Mouse (Mus musculus) forebrain, embryonic 13.5 days (tissue): ENCODE data around the gene Jade3. TPM values are rescaled to one million over a fixed set of nuclear protein-coding genes. Genes with fewer than 3 reads are reported as not detected.
"Not testable (repeated sequence)": the region's sequence is repeated elsewhere in the genome, so short reads cannot be mapped to it uniquely, and the experiment has no call there.

Source experiments
- ATAC-seq: fragments of 200-750 bp; cut with Nextera tagmentation; 2 replicates; pipeline ENCODE4 v1.8.0; 2017
- H3K27ac ChIP-seq: fragments of 300-500 bp; sonication (generic); 2 replicates; pipeline ENCODE4 v1.5.1; 2015; ENCODE audit warnings: inconsistent platforms, mild to moderate bottlenecking, moderate library complexity
- H3K27me3 ChIP-seq: fragments of 300-500 bp; sonication (generic); 2 replicates; pipeline ENCODE4 v1.6.1; 2015; ENCODE audit warnings: mild to moderate bottlenecking, inconsistent platforms
- H3K36me3 ChIP-seq: fragments of 300-500 bp; sonication (generic); 2 replicates; pipeline ENCODE4 v1.6.1; 2015; ENCODE audit warnings: mild to moderate bottlenecking, inconsistent platforms; ENCODE audit not compliant: poor library complexity, severe bottlenecking
- H3K4me1 ChIP-seq: fragments of 300-500 bp; sonication (generic); 2 replicates; pipeline ENCODE4 v1.6.1; 2015; ENCODE audit warnings: inconsistent platforms
- H3K4me2 ChIP-seq: fragments of 300-500 bp; sonication (generic); 2 replicates; pipeline ENCODE4 v1.6.1; 2015; ENCODE audit warnings: inconsistent platforms, mild to moderate bottlenecking, moderate library complexity
- H3K4me3 ChIP-seq: fragments of 300-500 bp; sonication (generic); 2 replicates; pipeline ENCODE4 v1.5.1; 2015; ENCODE audit warnings: mild to moderate bottlenecking, inconsistent platforms
- H3K9ac ChIP-seq: fragments of 300-500 bp; sonication (generic); 2 replicates; pipeline ENCODE4 v1.6.1; 2015; ENCODE audit warnings: mild to moderate bottlenecking, inconsistent platforms
- H3K9me3 ChIP-seq: fragments of 300-500 bp; sonication (generic); replicated peaks from 2 replicates; pipeline ENCODE4 v1.6.1; 2016; ENCODE audit warnings: inconsistent platforms
- WGBS: fragments of 180-500 bp; shearing (Covaris S2); methylation state at CpG from one replicate; pipeline ENCODE4 v1.1.7; 2015; 5-methylcytosine and 5-hydroxymethylcytosine counted together
- polyA plus RNA-seq: library from polyadenylated mRNA; unstranded; fragments of >200 nt; fragmentation: Nextera tagmentation; extraction: Ambion mirVana; gene quantifications from 2 replicates; pipeline ENCODE4 v1.2.1, GENCODE M21; 2015

Gene Jade3
- polyA plus RNA-seq = 7.6 and 8.2 TPM in 2 replicates

DNA sequence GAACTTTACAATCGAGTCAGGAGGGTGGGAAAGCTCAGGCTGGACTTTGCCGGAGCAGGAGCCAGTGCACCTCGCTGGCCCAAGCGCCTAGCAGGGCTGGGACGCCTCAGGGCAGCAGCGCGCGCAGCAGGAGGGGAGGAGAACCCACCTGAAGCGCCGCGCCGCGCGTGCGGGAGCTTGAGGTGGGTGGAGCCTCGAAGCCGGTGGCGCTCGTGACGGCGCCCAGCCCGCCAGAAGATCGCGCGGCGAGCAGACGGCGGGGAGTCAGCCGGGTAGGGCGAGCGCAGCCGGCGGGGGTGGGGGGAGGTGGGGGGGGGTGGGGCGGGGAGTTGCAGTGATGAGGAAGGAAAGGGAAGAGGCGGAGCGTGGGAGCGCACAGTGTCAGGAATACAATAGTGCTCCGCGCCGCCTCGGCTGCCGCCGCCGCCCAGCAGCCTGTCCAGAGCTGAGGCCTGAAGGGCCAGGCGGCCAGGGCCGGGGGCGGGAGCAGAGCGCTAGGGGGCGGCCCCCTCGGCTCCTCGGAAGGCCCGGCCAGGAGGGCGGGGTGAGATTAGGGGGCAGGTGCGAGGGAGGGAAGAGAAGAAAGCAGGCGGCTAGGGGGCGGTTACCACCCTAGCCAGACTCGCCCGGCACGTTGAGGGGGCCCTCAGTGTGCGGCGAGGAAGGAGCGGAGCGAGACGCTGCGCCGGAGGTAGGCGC, at the start of gene Jade3:
TSS of gene Jade3 (plus strand) at position 549 of the 699 bp plus-strand sequence.
- Histone ChIP-seq H3K9me3 (no peaks in the 10 kb centered on the region), H3K4me1 (peaks cover 6% of the 10 kb centered on the region; the same call in 1 of the 2 replicates), H3K4me2 (peak within 1 kb of the TSS; percentile 61), H3K9ac (peak within 1 kb of the TSS; percentile 75), H3K27me3 (no peaks in the 10 kb centered on the region), H3K36me3 (no peaks in the 10 kb centered on the region; the same call in 1 of the 2 replicates), H3K27ac (peak within 1 kb of the TSS; percentile 86), H3K4me3 (peak within 1 kb of the TSS; percentile 63)
- WGBS = 25% methylated on average over 23 of the region's 67 CpGs
- ATAC-seq = peak; percentile 96

DNA sequence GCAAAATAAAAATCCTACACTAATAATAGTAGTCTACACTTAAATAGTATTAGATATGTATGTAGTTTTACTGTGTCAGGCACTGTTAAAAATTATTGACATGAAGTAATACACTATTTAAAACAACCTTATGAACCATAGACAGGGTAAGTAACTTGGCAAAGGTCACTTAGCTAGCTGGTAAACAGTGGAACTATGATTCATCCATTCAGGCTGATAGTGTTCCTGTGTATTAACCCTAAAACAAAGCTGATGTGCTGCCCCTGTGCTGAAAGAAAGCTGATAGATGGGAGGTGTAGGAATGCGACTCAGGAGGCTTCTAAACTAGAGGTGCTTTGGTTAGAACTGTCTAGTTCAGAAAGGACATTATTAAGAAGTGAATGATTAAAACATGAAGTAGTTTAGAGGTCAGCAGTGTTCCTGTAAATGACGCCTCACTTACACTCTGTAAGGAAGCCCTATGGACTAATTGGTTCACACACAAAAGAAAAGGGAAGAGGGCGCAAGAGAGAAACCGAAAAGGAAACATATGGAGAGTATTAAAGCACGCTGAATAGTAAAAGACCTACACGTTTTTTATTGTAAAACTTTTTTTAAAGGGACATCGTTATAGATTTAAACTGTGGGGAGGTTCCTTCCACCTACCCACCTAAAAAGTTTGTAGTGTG, 46.0 kb upstream of the Jade3 start:
- H3K9ac ChIP-seq = no peak overlapping the region
- H3K4me2 ChIP-seq = no peak overlapping the region
- no peak for ATAC-seq

DNA sequence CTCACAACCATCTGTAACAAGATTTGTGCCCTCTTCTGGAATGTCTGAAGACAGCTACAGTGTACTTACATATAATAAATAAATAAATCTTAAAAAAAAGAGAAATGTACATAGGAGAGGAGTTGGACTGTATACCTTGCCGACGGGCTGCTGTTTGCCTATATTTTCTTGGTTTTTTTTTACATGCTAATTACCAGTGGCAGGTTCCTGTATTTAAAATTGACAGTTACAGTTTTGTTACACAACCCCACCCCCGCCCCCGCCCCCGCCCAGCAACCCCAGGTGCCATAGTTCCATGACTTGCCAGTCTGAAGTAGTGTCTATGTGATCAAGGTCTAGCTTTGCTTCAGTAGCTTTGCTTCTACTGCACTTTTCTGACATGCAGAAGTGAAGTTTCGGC, 43.2 kb upstream of the Jade3 start:
- Histone ChIP-seq H3K27ac (no peak overlapping the region), H3K4me1 (no peaks in the 10 kb centered on the region), H3K36me3 (peaks cover 7% of the 10 kb centered on the region; the same call in 1 of the 2 replicates), H3K9me3 (no peaks in the 10 kb centered on the region), H3K4me3 (no peak overlapping the region), H3K9ac (no peak overlapping the region), H3K4me2 (no peak overlapping the region), H3K27me3 (no peaks in the 10 kb centered on the region)
- 89% methylated on average over 6 of the region's 6 CpGs for WGBS
- no peak for ATAC-seq

More for the DNA sequence above, 46.0 kb upstream of the Jade3 start:
- WGBS = 39% methylated on average over 7 of the region's 7 CpGs
- peaks cover 7% of the 10 kb centered on the region; the same call in 1 of the 2 replicates for H3K36me3 ChIP-seq
- H3K4me1 ChIP-seq = no peaks in the 10 kb centered on the region
- no peak overlapping the region for H3K4me3 ChIP-seq
- H3K27me3 ChIP-seq = no peaks in the 10 kb centered on the region
- no peaks in the 10 kb centered on the region for H3K9me3 ChIP-seq
- no peak overlapping the region for H3K27ac ChIP-seq

DNA sequence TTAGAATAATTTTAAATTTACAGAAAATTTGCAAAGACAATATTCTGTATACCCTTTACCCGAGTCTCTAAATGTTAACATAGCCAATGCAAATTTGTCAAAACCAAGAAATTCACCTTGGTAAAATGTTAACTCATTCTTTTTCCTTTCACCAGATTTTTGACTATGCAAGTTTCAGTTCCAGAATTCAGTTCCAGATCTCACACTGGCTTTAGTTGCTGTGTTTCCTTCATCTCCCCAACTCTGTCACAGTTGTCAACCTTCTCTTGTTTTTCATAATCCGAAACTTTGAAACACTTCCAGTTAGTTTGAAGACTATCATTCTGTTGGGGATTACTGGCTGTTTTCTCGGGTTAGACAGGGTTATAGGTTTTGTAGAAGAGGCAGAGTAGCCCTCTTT, 38.5 kb upstream of the Jade3 start:
- Histone ChIP-seq H3K36me3 (peaks cover 7% of the 10 kb centered on the region; the same call in 1 of the 2 replicates), H3K4me1 (no peaks in the 10 kb centered on the region), H3K4me3 (no peak overlapping the region), H3K9ac (no peak overlapping the region), H3K9me3 (no peaks in the 10 kb centered on the region), H3K27me3 (no peaks in the 10 kb centered on the region), H3K4me2 (no peak overlapping the region), H3K27ac (no peak overlapping the region)
- 83% methylated on average over 3 of the region's 3 CpGs for WGBS
- no peak for ATAC-seq

DNA sequence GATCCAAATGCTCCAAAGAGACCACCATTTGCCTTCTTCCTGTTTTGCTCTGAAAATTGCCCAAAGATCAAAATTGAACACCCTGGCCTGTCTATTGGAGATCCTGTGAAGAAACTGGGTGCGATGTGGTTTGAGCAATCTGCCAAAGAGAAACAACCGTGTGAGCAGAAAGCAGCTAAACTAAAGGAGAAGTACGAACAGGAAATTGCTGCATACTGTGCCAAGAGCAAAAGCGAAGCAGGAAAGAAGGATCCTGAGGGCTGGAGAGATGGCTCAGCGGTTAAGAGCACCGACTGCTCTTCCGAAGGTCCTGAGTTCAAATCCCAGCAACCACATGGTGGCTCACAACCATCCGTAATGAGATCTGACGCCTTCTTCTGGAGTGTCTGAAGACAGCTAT, 33.5 kb upstream of the Jade3 start:
- H3K27ac ChIP-seq, H3K4me3 ChIP-seq, H3K4me2 ChIP-seq, H3K4me1 ChIP-seq, H3K9ac ChIP-seq, ATAC-seq, H3K27me3 ChIP-seq, H3K36me3 ChIP-seq, H3K9me3 ChIP-seq: not testable (repeated sequence)
- 94% methylated on average over 9 of the region's 9 CpGs for WGBS

DNA sequence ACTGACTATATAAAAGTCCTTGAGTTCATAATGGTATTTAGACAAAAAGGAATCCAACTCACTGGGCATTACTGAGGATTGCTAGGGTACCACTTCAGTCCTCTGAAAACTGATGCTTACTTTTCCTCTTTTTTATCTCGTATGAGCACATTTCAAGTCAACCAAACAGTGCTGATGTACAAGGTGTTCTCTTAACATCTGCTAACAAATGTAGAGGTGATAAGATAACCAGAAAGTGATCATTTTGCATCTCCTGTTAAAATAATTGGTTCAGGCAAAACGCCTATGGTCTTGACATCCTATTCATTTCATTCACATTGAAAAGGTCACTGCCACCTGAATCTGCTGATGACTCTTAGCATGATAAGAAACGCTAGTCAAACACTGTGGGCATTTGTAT, 32.5 kb upstream of the Jade3 start:
- Histone ChIP-seq H3K9ac (no peak overlapping the region), H3K27ac (no peak overlapping the region), H3K4me2 (no peak overlapping the region), H3K9me3 (no peaks in the 10 kb centered on the region), H3K27me3 (no peaks in the 10 kb centered on the region), H3K4me3 (no peak overlapping the region), H3K36me3 (no peaks in the 10 kb centered on the region), H3K4me1 (no peaks in the 10 kb centered on the region)
- 72% methylated on average over 3 of the region's 3 CpGs for WGBS
- ATAC-seq = no peak

DNA sequence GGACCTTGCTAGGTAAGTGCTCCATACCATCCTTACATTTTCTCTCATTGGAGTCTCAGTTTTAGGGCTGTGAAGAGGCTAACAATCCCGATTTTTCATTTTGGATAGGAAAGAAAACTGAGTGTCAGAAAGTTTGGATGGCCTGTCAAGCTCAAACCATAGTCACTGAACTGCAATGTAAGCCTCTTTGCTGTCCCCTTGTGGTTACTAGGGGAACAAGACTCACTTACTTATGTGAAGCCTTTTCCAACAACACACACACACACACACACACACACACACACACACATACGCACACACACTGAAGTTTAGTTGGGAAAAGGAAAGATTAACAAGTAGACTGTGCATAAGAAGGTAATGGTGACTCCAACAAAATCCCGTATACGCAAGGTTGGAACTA, 21.4 kb upstream of the Jade3 start:
- no peaks in the 10 kb centered on the region for H3K27me3 ChIP-seq
- no peaks in the 10 kb centered on the region for H3K9me3 ChIP-seq
- H3K4me1 ChIP-seq = no peaks in the 10 kb centered on the region
- H3K36me3 ChIP-seq = no peaks in the 10 kb centered on the region
- H3K27ac ChIP-seq = no peak overlapping the region
- no peak overlapping the region for H3K9ac ChIP-seq
- no peak overlapping the region for H3K4me3 ChIP-seq
- no peak overlapping the region for H3K4me2 ChIP-seq
- no peak for ATAC-seq
- WGBS = 80% methylated on average over 4 of the region's 4 CpGs

DNA sequence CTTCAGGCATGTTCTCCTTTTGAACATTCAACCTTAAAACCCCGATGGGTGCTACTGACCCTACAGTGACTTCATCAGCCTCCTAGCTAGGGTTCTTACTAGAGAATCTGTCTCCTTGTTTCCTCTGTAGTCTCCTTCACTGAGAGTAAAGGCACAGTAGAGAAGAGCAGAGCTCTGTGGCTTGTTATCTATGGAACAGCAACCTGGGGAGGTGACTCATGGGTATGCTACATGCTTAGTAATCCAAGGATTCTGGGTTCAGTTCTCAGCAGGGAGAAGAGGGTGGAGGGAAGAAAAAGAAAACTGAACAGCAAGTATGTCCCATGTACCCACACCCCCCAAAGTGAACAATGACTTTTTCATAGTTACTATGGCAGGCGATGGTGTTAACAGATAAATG, 18.6 kb upstream of the Jade3 start:
- Histone ChIP-seq H3K36me3 (no peaks in the 10 kb centered on the region), H3K9ac (no peak overlapping the region), H3K4me2 (no peak overlapping the region), H3K27ac (no peak overlapping the region), H3K9me3 (no peaks in the 10 kb centered on the region), H3K4me1 (no peaks in the 10 kb centered on the region), H3K4me3 (no peak overlapping the region), H3K27me3 (no peaks in the 10 kb centered on the region)
- 94% methylated on average over 2 of the region's 2 CpGs for WGBS
- ATAC-seq = no peak

DNA sequence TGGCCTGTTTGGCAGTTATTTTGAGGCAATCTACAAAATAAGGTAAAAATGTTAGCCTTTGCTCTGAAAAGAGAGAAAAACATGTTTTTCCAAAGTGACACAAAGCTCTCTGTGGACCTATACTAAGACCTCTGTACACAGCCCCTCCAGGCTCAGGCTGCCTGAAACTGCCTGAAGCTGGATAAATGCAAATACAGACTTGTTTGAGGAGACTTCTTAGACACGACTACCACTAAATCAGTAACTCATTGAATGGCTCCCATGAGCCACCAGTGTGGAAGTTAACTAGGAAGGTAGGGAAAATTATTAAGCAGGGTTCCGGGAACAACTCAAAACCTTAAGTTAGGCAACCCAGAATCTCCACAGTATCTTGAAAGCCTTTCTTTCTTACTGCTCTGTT, 17.8 kb upstream of the Jade3 start:
- Histone ChIP-seq H3K27me3 (no peaks in the 10 kb centered on the region), H3K9ac (no peak overlapping the region), H3K9me3 (no peaks in the 10 kb centered on the region), H3K36me3 (no peaks in the 10 kb centered on the region), H3K4me1 (no peaks in the 10 kb centered on the region), H3K27ac (no peak overlapping the region), H3K4me2 (no peak overlapping the region), H3K4me3 (no peak overlapping the region)
- ATAC-seq = no peak
- WGBS = 62% methylated on average over 2 of the region's 2 CpGs

DNA sequence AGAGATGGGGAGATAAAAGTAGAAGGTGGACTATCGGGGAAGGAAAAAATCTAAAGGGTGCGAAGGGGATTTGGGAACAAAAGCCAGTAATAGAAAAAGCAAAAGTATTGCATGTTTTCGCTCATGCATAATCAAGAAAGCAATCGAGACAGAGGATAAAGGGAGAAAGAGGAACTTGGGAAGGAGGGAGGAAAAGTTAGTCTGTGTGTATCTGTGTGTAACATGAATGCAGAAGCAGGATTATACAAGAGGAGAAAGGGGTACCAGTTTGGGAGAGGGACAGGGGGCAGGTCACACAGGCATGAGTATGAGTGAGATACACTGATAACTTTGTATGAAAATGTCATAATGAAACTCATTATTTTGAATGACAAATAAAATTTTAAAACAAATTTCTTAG, 14.1 kb upstream of the Jade3 start:
- no peak overlapping the region for H3K4me3 ChIP-seq
- H3K9me3 ChIP-seq = no peaks in the 10 kb centered on the region
- H3K27me3 ChIP-seq = no peaks in the 10 kb centered on the region
- no peak overlapping the region for H3K4me2 ChIP-seq
- 70% methylated on average over 4 of the region's 4 CpGs for WGBS
- H3K9ac ChIP-seq = no peak overlapping the region
- ATAC-seq = no peak
- H3K36me3 ChIP-seq = no peaks in the 10 kb centered on the region
- H3K4me1 ChIP-seq = peaks cover 3% of the 10 kb centered on the region; the same call in 1 of the 2 replicates
- H3K27ac ChIP-seq = no peak overlapping the region

DNA sequence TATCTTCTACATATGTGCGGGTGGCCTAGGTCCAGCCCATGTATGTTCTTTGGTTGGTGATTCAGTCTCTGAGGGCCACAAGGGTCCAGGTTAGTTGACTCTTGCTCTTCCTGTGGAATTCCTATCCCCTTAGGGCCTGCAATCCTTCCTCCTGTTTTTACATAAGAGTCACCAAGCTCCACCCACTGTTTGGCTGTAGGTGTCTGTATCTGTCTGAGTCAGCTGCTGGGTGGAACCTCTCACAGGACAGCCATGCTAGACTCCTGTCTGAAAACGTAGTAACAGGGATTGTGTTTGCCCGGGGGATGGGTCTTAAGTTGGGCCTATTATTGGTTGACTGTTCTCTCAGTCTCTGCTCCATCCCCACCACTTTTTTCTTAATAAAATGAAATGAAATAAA, 13.3 kb upstream of the Jade3 start:
- no peak overlapping the region for H3K9ac ChIP-seq
- 84% methylated on average over 3 of the region's 3 CpGs for WGBS
- no peaks in the 10 kb centered on the region for H3K27me3 ChIP-seq
- no peaks in the 10 kb centered on the region for H3K36me3 ChIP-seq
- peaks cover 3% of the 10 kb centered on the region; the same call in 1 of the 2 replicates for H3K4me1 ChIP-seq
- ATAC-seq = no peak
- no peak overlapping the region for H3K4me2 ChIP-seq
- H3K27ac ChIP-seq = no peak overlapping the region
- H3K9me3 ChIP-seq = no peaks in the 10 kb centered on the region
- no peak overlapping the region for H3K4me3 ChIP-seq

DNA sequence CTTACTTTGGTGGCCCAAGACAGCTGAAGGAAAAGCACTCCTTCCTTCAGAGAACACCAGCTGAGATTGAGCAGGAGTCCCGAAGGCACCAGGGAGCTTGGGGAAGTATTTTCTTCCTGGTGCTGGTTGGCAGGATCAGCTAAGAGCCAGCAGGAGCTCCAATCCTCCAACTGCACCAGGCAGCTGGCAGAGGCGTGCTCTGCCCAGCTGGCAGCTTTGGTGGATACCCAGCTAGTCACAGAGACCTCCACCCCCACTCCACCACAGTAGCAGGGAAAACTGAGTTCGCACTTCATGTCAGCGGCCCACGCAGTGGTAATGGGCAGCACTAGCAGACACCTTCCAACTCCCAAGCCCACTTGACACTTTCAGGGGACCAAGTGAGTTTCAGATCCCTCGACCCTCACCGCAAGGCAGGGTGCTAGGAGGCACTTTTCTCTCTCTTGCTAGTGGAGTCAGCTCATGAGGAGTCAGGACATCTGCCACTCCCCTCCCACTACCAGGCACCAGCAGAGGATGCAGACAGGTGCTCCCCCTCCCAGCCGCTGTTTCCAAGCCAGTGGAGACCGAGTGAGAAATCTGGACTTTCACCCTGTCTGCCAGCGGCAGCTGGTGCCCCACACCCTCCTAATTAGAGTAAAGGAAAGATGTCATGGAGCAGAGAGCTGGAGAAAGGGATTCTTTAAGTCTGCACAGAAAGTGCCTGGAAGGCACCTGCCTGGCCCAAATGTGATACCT, 10.4 kb upstream of the Jade3 start:
- ATAC-seq = peak; percentile 59
- Histone ChIP-seq H3K4me2 (no peak overlapping the region), H3K4me3 (no peak overlapping the region), H3K4me1 (peaks cover 3% of the 10 kb centered on the region; the same call in 1 of the 2 replicates), H3K36me3 (no peaks in the 10 kb centered on the region), H3K9ac (no peak overlapping the region), H3K9me3 (no peaks in the 10 kb centered on the region), H3K27me3 (no peaks in the 10 kb centered on the region), H3K27ac (peak overlapping the region; percentile 31; the same call in 1 of the 2 replicates)
- whole genome bisulfite sequencing = 63% methylated on average over 10 of the region's 10 CpGs
